Mouse (Mus musculus) thymus, adult 2 months (tissue): ENCODE data around the gene Sh3d19. TPM values are rescaled to one million over a fixed set of nuclear protein-coding genes. Genes with fewer than 3 reads are reported as not detected.

Experiments
- DNase-seq: peaks from one replicate; pipeline ENCODE4 v3.0.0; 2021
- H3K27ac ChIP-seq: fragments of 200-500 bp; 2 replicates; pipeline ENCODE4 v1.5.1; 2012; ENCODE audit warnings: low read length, control low read depth; ENCODE audit not compliant: control insufficient read depth, insufficient read depth
- H3K27me3 ChIP-seq: fragments of 200-500 bp; 2 replicates; pipeline ENCODE4 v1.6.1; 2012; ENCODE audit warnings: mild to moderate bottlenecking, low read length, moderate library complexity, mixed read lengths; ENCODE audit not compliant: control insufficient read depth, insufficient read depth
- H3K36me3 ChIP-seq: fragments of 200-500 bp; 2 replicates; pipeline ENCODE4 v1.6.1; 2012; ENCODE audit warnings: mild to moderate bottlenecking, low read length, moderate library complexity; ENCODE audit not compliant: control insufficient read depth, insufficient read depth
- H3K4me1 ChIP-seq: fragments of 200-500 bp; replicated peaks from 2 replicates; pipeline ENCODE4 v1.6.1; 2012; ENCODE audit warnings: low read length; ENCODE audit not compliant: control insufficient read depth, insufficient read depth
- H3K4me3 ChIP-seq: fragments of 200-500 bp; 2 replicates; pipeline ENCODE4 v1.5.1; 2012; ENCODE audit warnings: mild to moderate bottlenecking, low read length, control low read depth, moderate library complexity; ENCODE audit not compliant: control insufficient read depth, insufficient read depth
- CTCF ChIP-seq: fragments of 200-500 bp; IDR thresholded peaks from 2 replicates; pipeline ENCODE4 v1.5.1; 2012; ENCODE audit warnings: mild to moderate bottlenecking, control low read depth, low read length, moderate library complexity, borderline replicate concordance; ENCODE audit not compliant: control insufficient read depth, poor library complexity, insufficient read depth; ENCODE audit errors: extremely low read depth
- POLR2A ChIP-seq: fragments of 200-500 bp; IDR thresholded peaks from 2 replicates; pipeline ENCODE4 v1.6.1; 2012; ENCODE audit warnings: mild to moderate bottlenecking, low read length, control low read depth, moderate library complexity; ENCODE audit not compliant: control insufficient read depth, poor library complexity, insufficient read depth; ENCODE audit errors: extremely low read depth
- whole genome bisulfite sequencing: fragments of 180-500 bp; shearing (Covaris S2); methylation state at CpG from one replicate; pipeline ENCODE4 v1.1.7; 2018; 5-methylcytosine and 5-hydroxymethylcytosine counted together
- polyA plus RNA-seq: library from polyadenylated mRNA; depleted of rRNA; stranded (reverse); fragments of >200 nt; gene quantifications from 2 replicates; pipeline ENCODE4 v1.2.3, GENCODE M21; 2012

Sh3d19 gene
- polyA plus RNA-seq, 1 experiment, result 8.7 TPM

DNA sequence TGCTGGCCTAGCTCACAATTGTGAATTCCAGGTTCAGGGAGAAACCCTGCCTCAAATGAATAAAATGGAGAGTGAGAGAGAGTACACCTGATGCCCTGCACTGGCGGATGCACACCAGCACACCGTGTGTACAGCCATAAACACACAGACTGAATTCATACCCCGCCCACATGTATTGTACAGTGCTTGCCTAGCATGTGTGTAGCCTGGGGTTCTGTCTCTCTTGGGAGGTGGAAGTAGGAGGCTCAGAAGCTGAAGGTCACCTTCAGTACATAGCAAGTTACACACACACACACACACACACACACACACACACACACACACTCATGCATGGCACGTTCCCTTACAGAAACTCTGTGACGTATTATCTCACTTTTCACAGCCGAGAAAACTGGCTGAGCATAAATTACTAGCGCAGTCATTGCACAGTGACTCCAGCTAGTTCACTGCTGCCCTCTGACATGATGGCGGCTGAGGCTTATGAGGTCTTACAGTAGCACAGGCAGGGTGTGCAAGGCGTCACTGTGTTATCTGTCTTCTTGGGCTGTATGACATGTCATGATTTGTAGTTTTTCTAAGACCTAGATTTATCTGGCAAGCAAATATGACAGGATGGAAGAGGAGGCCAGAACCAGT is 62.7 kb downstream of the Sh3d19 start:
- 94% methylated on average over 9 of the region's 9 CpGs for WGBS
- H3K36me3 ChIP-seq, result no peaks in the 10 kb centered on the region
- H3K4me3 ChIP-seq, result no peak overlapping the region
- H3K4me1 ChIP-seq, result no peaks in the 10 kb centered on the region
- no peaks in the 10 kb centered on the region for H3K27me3 ChIP-seq
- H3K27ac ChIP-seq, result no peak overlapping the region
- DNase-seq, result no peak
- TF ChIP-seq POLR2A (no peak), CTCF (no peak)

DNA sequence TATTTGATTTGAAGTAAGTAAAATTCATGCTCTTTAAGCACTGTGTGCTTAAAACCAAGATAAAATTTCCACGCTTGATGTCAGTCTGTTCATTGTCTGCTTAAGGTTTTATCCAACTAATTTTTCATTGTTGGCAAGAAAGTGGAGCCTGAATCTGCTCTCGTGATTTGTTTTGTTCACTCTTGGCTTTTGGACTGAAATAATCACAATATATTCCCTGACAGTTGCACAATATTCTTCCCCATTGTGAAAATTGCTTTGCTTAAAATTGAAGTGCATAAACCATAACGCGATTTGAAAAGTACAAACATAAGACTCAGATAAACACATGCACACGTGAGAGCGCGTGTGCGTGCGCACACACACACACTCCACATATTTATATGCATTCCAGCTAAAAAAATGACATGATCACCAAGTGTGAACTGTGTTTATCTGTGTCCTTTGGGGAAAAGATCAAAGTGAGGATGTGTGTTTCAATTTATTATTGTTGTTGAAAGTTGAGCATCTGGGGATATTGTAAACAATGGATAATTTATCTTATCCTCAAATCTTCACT is 67.1 kb downstream of the Sh3d19 start:
- H3K4me3 ChIP-seq, result no peak overlapping the region
- TF ChIP-seq CTCF, result no peak
- TF ChIP-seq POLR2A, result no peak
- no peaks in the 10 kb centered on the region for H3K4me1 ChIP-seq
- WGBS, result 95% methylated on average over 9 of the region's 9 CpGs
- H3K36me3 ChIP-seq, result no peaks in the 10 kb centered on the region
- no peak overlapping the region for H3K27ac ChIP-seq
- no peak for DNase-seq
- H3K27me3 ChIP-seq, result no peaks in the 10 kb centered on the region

DNA sequence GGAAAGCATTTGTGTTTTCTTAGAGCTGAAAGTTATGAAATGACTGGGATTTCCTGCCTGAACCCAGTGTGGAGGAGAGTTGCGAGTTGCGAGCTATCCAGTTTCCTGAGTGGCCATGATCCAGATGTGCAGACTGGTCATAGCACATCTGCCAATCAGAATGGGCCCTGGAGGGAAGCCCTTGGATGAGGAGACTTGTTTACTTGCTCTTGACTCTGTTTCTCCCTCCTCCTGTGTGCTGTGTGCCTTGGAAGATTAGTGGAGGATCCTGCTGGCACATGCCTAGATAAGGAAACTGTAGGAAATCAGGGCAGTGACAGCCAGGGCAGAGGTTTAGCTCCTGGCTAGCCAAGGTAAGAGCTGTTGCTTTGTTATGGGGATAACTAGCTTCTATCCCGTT is 67.7 kb downstream of the Sh3d19 start:
- DNase-seq, result no peak
- 83% methylated on average over 3 of the region's 3 CpGs for WGBS
- Histone ChIP-seq H3K27me3 (no peaks in the 10 kb centered on the region), H3K27ac (no peak overlapping the region), H3K36me3 (no peaks in the 10 kb centered on the region), H3K4me3 (no peak overlapping the region), H3K4me1 (no peaks in the 10 kb centered on the region)
- TF ChIP-seq CTCF (no peak), POLR2A (no peak)

DNA sequence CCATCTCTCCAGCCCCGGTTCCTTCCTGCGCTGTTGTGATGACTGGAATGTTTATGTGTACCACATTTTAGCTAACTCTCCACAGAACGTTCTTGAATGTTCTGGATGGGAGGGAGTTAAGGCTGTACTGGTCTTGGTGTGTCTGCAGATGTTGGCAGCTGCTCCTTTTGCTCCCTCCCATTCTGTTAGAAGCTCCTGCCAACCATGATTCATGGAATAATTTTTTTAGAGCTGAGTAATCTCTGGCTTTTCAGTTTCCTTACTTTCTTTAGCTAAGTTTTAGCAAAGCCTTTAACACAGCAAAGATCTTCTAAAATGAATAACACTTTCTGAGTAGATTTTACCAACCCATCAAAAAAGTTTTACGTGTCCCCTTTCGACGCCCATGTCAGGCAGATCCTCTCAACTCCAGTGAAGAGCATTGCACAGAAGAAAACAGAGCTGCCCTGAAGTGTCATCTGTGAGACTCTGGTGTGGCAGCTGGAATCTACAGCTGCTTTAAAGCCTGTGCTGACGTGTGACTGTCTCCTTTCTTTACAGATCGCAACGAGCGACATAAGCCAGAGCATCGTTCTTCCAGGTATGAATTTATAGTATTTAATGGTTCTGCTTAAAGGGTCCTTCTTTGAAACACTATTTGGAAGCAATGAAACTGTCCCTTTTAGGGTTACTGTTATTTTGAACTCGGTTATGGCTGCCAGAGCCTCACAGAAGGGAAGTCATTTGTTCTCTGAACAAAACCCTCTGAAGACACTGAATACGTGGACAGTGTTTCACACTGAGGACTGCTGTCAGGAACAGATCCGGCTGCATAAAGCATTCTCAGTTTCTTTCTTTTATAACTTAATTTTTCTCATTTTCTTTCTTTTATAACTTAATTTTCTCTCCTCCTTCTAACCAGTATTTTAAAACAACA is 69.6 kb downstream of the Sh3d19 start:
- WGBS, result 81% methylated on average over 14 of the region's 14 CpGs
- DNase-seq, result no peak
- TF ChIP-seq POLR2A (no peak), CTCF (no peak)
- Histone ChIP-seq H3K27me3 (no peaks in the 10 kb centered on the region), H3K4me3 (no peak overlapping the region), H3K4me1 (no peaks in the 10 kb centered on the region), H3K27ac (no peak overlapping the region), H3K36me3 (no peaks in the 10 kb centered on the region)

DNA sequence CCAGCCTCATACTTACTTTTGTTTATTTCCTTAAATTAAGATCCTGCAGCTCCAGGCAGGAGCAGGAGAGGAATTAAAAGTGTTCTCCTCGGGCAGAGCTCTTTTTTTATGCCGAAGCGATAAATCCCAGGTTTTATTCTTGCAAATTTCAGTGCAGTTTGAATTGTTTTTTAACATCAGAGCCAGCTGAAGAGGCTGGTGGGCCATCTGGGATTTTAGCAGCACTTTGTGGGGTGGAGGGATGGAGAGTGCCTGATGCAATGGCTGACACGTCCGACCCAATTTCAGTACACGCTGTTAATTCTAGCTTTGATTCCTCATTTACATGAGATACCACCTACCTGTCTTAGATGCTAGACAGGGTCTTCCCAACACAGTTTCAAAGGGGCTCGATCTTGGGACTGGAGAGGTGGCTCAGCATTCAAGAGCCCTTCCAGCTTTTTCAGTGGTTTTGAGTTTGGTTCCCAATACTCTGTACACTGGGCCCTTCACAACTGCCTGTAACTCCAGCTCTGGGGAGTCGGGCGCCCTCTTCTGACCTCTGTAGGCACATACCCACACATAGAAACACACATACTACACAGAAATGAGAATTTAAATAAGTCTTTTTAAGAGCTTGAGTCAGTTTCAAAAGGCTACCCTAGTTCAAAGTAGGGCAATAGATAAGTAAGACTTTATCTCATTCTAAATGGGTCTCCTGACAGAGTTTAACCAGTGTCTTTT is 76.9 kb downstream of the Sh3d19 start:
- Histone ChIP-seq H3K27ac (no peak overlapping the region), H3K27me3 (no peaks in the 10 kb centered on the region), H3K4me1 (no peaks in the 10 kb centered on the region), H3K4me3 (no peak overlapping the region), H3K36me3 (no peaks in the 10 kb centered on the region)
- DNase-seq, result no peak
- TF ChIP-seq POLR2A (no peak), CTCF (no peak)
- 98% methylated on average over 9 of the region's 9 CpGs for WGBS

DNA sequence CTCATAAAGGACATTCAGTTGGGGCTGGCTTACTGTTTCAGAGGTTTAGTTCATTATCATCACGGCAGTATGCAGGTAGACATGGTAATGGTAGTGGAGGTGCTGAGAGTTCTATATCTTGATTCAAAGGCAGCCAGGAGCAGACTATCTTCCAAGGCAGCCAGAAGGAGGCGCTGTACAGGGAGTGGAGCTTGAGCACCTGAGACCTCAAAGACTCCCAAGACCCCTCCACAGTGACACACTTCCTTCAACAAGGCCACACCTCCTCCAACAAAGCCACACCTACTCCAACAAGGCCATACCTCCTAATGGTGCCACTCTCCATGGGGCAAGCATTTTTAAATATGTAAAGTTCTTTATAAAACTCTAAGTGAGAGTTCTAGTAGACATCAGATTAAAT is 78.1 kb downstream of the Sh3d19 start:
- H3K4me1 ChIP-seq, result no peaks in the 10 kb centered on the region
- 89% methylated on average over 2 of the region's 2 CpGs for WGBS
- no peak for TF ChIP-seq POLR2A
- TF ChIP-seq CTCF, result no peak
- H3K4me3 ChIP-seq, result no peak overlapping the region
- H3K27ac ChIP-seq, result no peak overlapping the region
- H3K36me3 ChIP-seq, result no peaks in the 10 kb centered on the region
- DNase-seq, result no peak
- H3K27me3 ChIP-seq, result no peaks in the 10 kb centered on the region
